Mouse (Mus musculus): ENCODE results near the gene Olfr1336. TPM values are rescaled to one million over a fixed set of nuclear protein-coding genes. Genes with fewer than 3 reads are reported as not detected.
"Not testable (repeated sequence)": the region's sequence is repeated elsewhere in the genome, so short reads cannot be mapped to it uniquely, and the experiment has no call there.

Gene Olfr1336
- polyA plus RNA-seq, 1 experiment from 2014 or later = not detected

- peaks cover 12% of the 10 kb centered on the region for H3K9me3 ChIP-seq
- not testable (repeated sequence) for ATAC-seq (ENCODE audit: extremely low read depth, insufficient number of reproducible peaks, low FRiP score, low TSS enrichment); H3K4me3 ChIP-seq; H3K4me1 ChIP-seq; H3K27ac ChIP-seq (replicated peaks); H3K36me3 ChIP-seq; H3K27me3 ChIP-seq (replicated peaks); H3K9ac ChIP-seq; H3K4me2 ChIP-seq
- 66% methylated on average over 2 of the region's 2 CpGs for WGBS
These were observed 21.7 kb downstream of the Olfr1336 start for GRCm38 (mm10) chr7:6477633-6478032.

- 14% methylated on average over 2 of the region's 2 CpGs for WGBS
- Histone ChIP-seq H3K27me3 (replicated peaks) (no peaks in the 10 kb centered on the region), H3K27ac (replicated peaks) (no peak within 1 kb of the TSS), H3K9me3 (peaks cover 28% of the 10 kb centered on the region), H3K4me2 (no peak within 1 kb of the TSS), H3K36me3 (no peaks in the 10 kb centered on the region), H3K4me1 (no peaks in the 10 kb centered on the region), H3K9ac (no peak within 1 kb of the TSS), H3K4me3 (no peak within 1 kb of the TSS)
- ATAC-seq (ENCODE audit: extremely low read depth, insufficient number of reproducible peaks, low FRiP score, low TSS enrichment) = no peak
These were observed 30.9 kb downstream of the Olfr1336 start, which contains the start of gene Olfr5 for GRCm38 (mm10) chr7:6486841-6487240. TSS of gene Olfr5 (minus strand) at chr7:6486941.

GRCm38 (mm10) chr7:6499655-6500054, 43.7 kb downstream of the Olfr1336 start, which contains the start of gene Olfr1347:
TSS of gene Olfr1347 (minus strand) at chr7:6499755.
- Histone ChIP-seq H3K36me3 (no peaks in the 10 kb centered on the region), H3K27ac (replicated peaks) (no peak within 1 kb of the TSS), H3K4me2 (no peak within 1 kb of the TSS), H3K4me1 (no peaks in the 10 kb centered on the region), H3K9ac (no peak within 1 kb of the TSS), H3K27me3 (replicated peaks) (no peaks in the 10 kb centered on the region), H3K4me3 (no peak within 1 kb of the TSS), H3K9me3 (peaks cover 25% of the 10 kb centered on the region)
- 40% methylated on average over 1 of the region's 1 CpGs for WGBS
- no peak for ATAC-seq (ENCODE audit: extremely low read depth, insufficient number of reproducible peaks, low FRiP score, low TSS enrichment)

- no peaks in the 10 kb centered on the region for H3K4me1 ChIP-seq
- H3K27ac ChIP-seq (replicated peaks) = no peak within 1 kb of the TSS
- no peak for ATAC-seq (ENCODE audit: extremely low read depth, insufficient number of reproducible peaks, low FRiP score, low TSS enrichment)
- H3K9ac ChIP-seq = no peak within 1 kb of the TSS
- peaks cover 19% of the 10 kb centered on the region for H3K9me3 ChIP-seq
- WGBS = 74% methylated on average over 1 of the region's 1 CpGs
- H3K36me3 ChIP-seq = no peaks in the 10 kb centered on the region
- no peak within 1 kb of the TSS for H3K4me3 ChIP-seq
- H3K4me2 ChIP-seq = no peak within 1 kb of the TSS
- no peaks in the 10 kb centered on the region for H3K27me3 ChIP-seq (replicated peaks)
These were observed 52.7 kb downstream of the Olfr1336 start, which contains the start of gene Olfr1348 for GRCm38 (mm10) chr7:6508648-6509047. TSS of gene Olfr1348 (minus strand) at chr7:6508748.

Other genes with a start within 250 kb of the Olfr1336 start
- gene Zscan5b, start 233.9 kb upstream of the Olfr1336 start, polyA plus RNA-seq (2015; fragmentation: Nextera tagmentation; extraction: Ambion mirVana) = not detected in 2 replicates
- not detected in 2 replicates for gene Epp13, start 203.5 kb upstream of the Olfr1336 start, polyA plus RNA-seq (2015; fragmentation: Nextera tagmentation; extraction: Ambion mirVana)
- 3.6 and 4.2 TPM in 2 replicates for gene Zfp667, start 169.6 kb upstream of the Olfr1336 start, polyA plus RNA-seq (2015; fragmentation: Nextera tagmentation; extraction: Ambion mirVana)
- gene Zfp583, start 124.9 kb upstream of the Olfr1336 start, polyA plus RNA-seq (2015; fragmentation: Nextera tagmentation; extraction: Ambion mirVana) = 2.7 and 4.6 TPM in 2 replicates
- 1.0 and 1.2 TPM in 2 replicates for gene Gm3854, start 112.4 kb upstream of the Olfr1336 start, polyA plus RNA-seq (2015; fragmentation: Nextera tagmentation; extraction: Ambion mirVana)
- gene Zfp78, start 92.9 kb upstream of the Olfr1336 start, polyA plus RNA-seq (2015; fragmentation: Nextera tagmentation; extraction: Ambion mirVana) = 1.1 TPM in 2 replicates
- 7.0 and 7.4 TPM in 2 replicates for gene Zfp28, start 72.9 kb upstream of the Olfr1336 start, polyA plus RNA-seq (2015; fragmentation: Nextera tagmentation; extraction: Ambion mirVana)
- gene Smim17, start 57.5 kb upstream of the Olfr1336 start, polyA plus RNA-seq (2015; fragmentation: Nextera tagmentation; extraction: Ambion mirVana) = not detected in 2 replicates
- not detected in 2 replicates for gene Gm20715, start 45.9 kb upstream of the Olfr1336 start, polyA plus RNA-seq (2015; fragmentation: Nextera tagmentation; extraction: Ambion mirVana)
- not detected in 2 replicates for gene Olfr1344, start 17.5 kb upstream of the Olfr1336 start, polyA plus RNA-seq (2015; fragmentation: Nextera tagmentation; extraction: Ambion mirVana)
- gene Olfr1346, start 10.9 kb downstream of the Olfr1336 start, polyA plus RNA-seq (2015; fragmentation: Nextera tagmentation; extraction: Ambion mirVana) = not detected in 2 replicates
- not detected in 2 replicates for gene Olfr5, start 30.8 kb downstream of the Olfr1336 start, polyA plus RNA-seq (2015; fragmentation: Nextera tagmentation; extraction: Ambion mirVana)
- gene Olfr1347, start 43.6 kb downstream of the Olfr1336 start, polyA plus RNA-seq (2015; fragmentation: Nextera tagmentation; extraction: Ambion mirVana) = not detected in 2 replicates
- gene Olfr1348, start 52.6 kb downstream of the Olfr1336 start, polyA plus RNA-seq (2015; fragmentation: Nextera tagmentation; extraction: Ambion mirVana) = not detected in 2 replicates
- gene Olfr1349, start 66.8 kb downstream of the Olfr1336 start, polyA plus RNA-seq (2015; fragmentation: Nextera tagmentation; extraction: Ambion mirVana) = not detected in 2 replicates
- gene Olfr1350, start 108.7 kb downstream of the Olfr1336 start, polyA plus RNA-seq (2015; fragmentation: Nextera tagmentation; extraction: Ambion mirVana) = not detected in 2 replicates
- 8.3 and 9.0 TPM in 2 replicates for gene Zim1, start 240.3 kb downstream of the Olfr1336 start, polyA plus RNA-seq (2015; fragmentation: Nextera tagmentation; extraction: Ambion mirVana)